Mouse (Mus musculus): Measurements from ENCODE around the gene Cd247.

DNA sequence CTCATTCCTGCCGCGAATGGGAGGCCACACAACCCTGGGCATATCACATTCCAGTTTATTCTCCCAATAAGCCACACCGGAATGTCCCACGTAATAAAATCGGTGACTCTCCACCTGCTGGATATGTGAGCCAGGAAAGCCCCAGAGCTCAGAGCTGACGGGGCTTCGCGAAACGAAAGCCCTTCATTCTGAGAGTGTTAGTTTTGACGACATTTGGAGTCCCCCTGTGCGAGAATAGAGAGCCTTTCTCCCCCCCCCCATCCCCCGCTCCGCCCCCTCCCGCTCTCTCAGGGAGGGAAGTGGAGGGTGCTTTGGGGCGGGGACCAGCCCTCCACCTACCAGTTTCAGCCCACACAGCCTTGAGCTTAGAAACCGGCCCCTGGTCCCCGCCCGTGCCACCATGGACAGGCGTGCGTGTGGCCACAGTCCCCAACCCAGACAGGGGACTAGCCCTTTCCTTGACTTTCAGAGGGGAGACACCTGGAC lies 56.0 kb downstream of the Cd247 start:
- TF ChIP-seq CTCF (IDR thresholded peaks at IDR 0.05; ENCODE audit: low read depth) (no peak), EP300 (IDR thresholded peaks at IDR 0.05; ENCODE audit: low read depth) (no peak)

All from liver, embryonic 14.5 days (tissue).